Mouse (Mus musculus) erythroblast, embryonic 14.5 days (primary cell): ENCODE measurements at regions not wholly inside any gene's neighbourhood (a gene's known extent, or its start where the extent isn't known, plus 50 kb on each side); places are given as distances from the start of the nearest gene placed in this dataset.

Source experiments
- GATA1 ChIP-seq: IDR thresholded peaks from 2 replicates; pipeline ENCODE4 v1.6.1; 2012; ENCODE audit warnings: low read length, inconsistent platforms, mixed read lengths
- TAL1 ChIP-seq: IDR thresholded peaks from 3 replicates; pipeline ENCODE4 v1.6.1; 2012; ENCODE audit warnings: low read length, inconsistent platforms, mixed read lengths

- TF ChIP-seq TAL1 (no peak), GATA1 (no peak)
Observed at GRCm38 (mm10) chr1:137928522-137928921, 247.0 kb downstream of the Ptprc start.
